Mouse (Mus musculus) kidney, adult 2 months (tissue): ENCODE results near the gene Igf2bp2. TPM values are rescaled to one million over a fixed set of nuclear protein-coding genes. Genes with fewer than 3 reads are reported as not detected.

Experiments used
- DNase-seq: peaks from one replicate; pipeline ENCODE4 v3.0.0; 2021
- H3K27ac ChIP-seq: fragments of 200-500 bp; 2 replicates; pipeline ENCODE4 v1.5.1; 2012; ENCODE audit warnings: low read depth, low read length, control low read depth, inconsistent platforms; ENCODE audit not compliant: insufficient read depth
- H3K27me3 ChIP-seq: fragments of 200-500 bp; replicated peaks from 2 replicates; pipeline ENCODE4 v1.6.1; 2012; ENCODE audit warnings: mild to moderate bottlenecking, moderate library complexity, low read length, inconsistent platforms; ENCODE audit not compliant: control insufficient read depth, insufficient read depth
- H3K36me3 ChIP-seq: fragments of 200-500 bp; 2 replicates; pipeline ENCODE4 v1.6.1; 2012; ENCODE audit warnings: mild to moderate bottlenecking, moderate library complexity, low read length, inconsistent platforms; ENCODE audit not compliant: control insufficient read depth, insufficient read depth
- H3K4me1 ChIP-seq: fragments of 200-500 bp; 2 replicates; pipeline ENCODE4 v1.6.1; 2011; ENCODE audit warnings: low read length; ENCODE audit not compliant: control insufficient read depth, insufficient read depth
- H3K4me3 ChIP-seq: fragments of 200-500 bp; 2 replicates; pipeline ENCODE4 v1.5.1; 2011; ENCODE audit warnings: mild to moderate bottlenecking, low read depth, low read length, control low read depth; ENCODE audit not compliant: insufficient read depth
- CTCF ChIP-seq: fragments of 200-500 bp; conservative IDR thresholded peaks from 2 replicates; pipeline ENCODE4 v1.5.1; 2011; ENCODE audit warnings: low read depth, mild to moderate bottlenecking, control low read depth, low read length, moderate library complexity, mixed read lengths; ENCODE audit not compliant: insufficient read depth, insufficient read length
- POLR2A ChIP-seq: fragments of 200-500 bp; IDR thresholded peaks from one replicate; pipeline ENCODE4 v1.6.1; 2011; ENCODE audit warnings: low read depth, low read length, control low read depth
- WGBS: fragments of 180-500 bp; shearing (Covaris S2); methylation state at CpG from one replicate; pipeline ENCODE4 v1.1.7; 2018; 5-methylcytosine and 5-hydroxymethylcytosine counted together
- polyA plus RNA-seq: library from polyadenylated mRNA; depleted of rRNA; stranded (reverse); fragments of >200 nt; gene quantifications from 2 replicates; pipeline ENCODE4 v1.2.3, GENCODE M21; 2012

Igf2bp2 gene
- polyA plus RNA-seq, 1 experiment, result 2.3 TPM

GRCm38 (mm10) chr16:22053411-22053810 is 109.7 kb downstream of the Igf2bp2 start:
- no peak for DNase-seq
- Histone ChIP-seq H3K27me3 (no peaks in the 10 kb centered on the region), H3K4me1 (no peaks in the 10 kb centered on the region), H3K27ac (no peak overlapping the region), H3K4me3 (no peak overlapping the region), H3K36me3 (no peaks in the 10 kb centered on the region)
- TF ChIP-seq POLR2A (no peak), CTCF (no peak)
- WGBS, result 95% methylated on average over 21 of the region's 21 CpGs

GRCm38 (mm10) chr16:22046739-22047366 is 116.2 kb downstream of the Igf2bp2 start:
- no peak for DNase-seq
- 83% methylated on average over 10 of the region's 10 CpGs for WGBS
- Histone ChIP-seq H3K4me3 (no peak overlapping the region), H3K36me3 (no peaks in the 10 kb centered on the region; the same call in 1 of the 2 replicates), H3K27ac (no peak overlapping the region), H3K4me1 (no peaks in the 10 kb centered on the region), H3K27me3 (no peaks in the 10 kb centered on the region)
- no peak for TF ChIP-seq POLR2A
- TF ChIP-seq CTCF, result no peak

- H3K27ac ChIP-seq, result no peak overlapping the region
- no peak overlapping the region for H3K4me3 ChIP-seq
- peaks cover 2% of the 10 kb centered on the region; the same call in 1 of the 2 replicates for H3K36me3 ChIP-seq
- no peak for TF ChIP-seq POLR2A
- no peak for TF ChIP-seq CTCF
- H3K27me3 ChIP-seq, result no peaks in the 10 kb centered on the region
- no peaks in the 10 kb centered on the region for H3K4me1 ChIP-seq
- no peak for DNase-seq
- WGBS, result 97% methylated on average over 3 of the region's 3 CpGs
Measured at GRCm38 (mm10) chr16:22045930-22046329, 117.2 kb downstream of the Igf2bp2 start.

- Histone ChIP-seq H3K4me1 (no peaks in the 10 kb centered on the region), H3K27me3 (no peaks in the 10 kb centered on the region), H3K27ac (no peak overlapping the region), H3K4me3 (no peak overlapping the region), H3K36me3 (peaks cover 2% of the 10 kb centered on the region; the same call in 1 of the 2 replicates)
- no peak for DNase-seq
- 78% methylated on average over 4 of the region's 4 CpGs for WGBS
- TF ChIP-seq POLR2A, result no peak
- TF ChIP-seq CTCF, result no peak
Measured at GRCm38 (mm10) chr16:22043830-22044229, 119.3 kb downstream of the Igf2bp2 start.

DNA sequence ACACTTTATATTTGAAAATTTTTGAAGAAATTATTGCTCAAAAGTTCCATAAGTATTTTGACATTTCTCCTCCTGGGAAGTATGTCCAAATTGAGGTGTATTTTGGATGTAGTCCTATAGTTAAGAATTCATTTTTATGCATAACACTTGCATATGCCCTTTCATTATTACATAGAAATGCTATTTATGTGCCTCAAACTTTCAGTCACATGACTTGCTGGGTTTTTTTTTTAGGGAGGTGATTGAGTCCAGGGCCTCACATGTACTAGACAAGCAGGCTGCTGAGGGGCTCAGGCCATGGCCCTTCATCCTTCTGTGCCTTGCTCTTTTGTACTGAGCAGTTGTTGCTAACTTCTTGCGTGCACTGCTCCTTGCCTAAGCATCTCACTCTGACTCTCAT is 123.1 kb downstream of the Igf2bp2 start:
- TF ChIP-seq POLR2A, result no peak
- TF ChIP-seq CTCF, result no peak
- Histone ChIP-seq H3K4me3 (no peak overlapping the region), H3K4me1 (no peaks in the 10 kb centered on the region), H3K27ac (no peak overlapping the region), H3K36me3 (peaks cover 3% of the 10 kb centered on the region), H3K27me3 (no peaks in the 10 kb centered on the region)
- DNase-seq, result no peak
- 98% methylated on average over 1 of the region's 1 CpGs for WGBS

DNA sequence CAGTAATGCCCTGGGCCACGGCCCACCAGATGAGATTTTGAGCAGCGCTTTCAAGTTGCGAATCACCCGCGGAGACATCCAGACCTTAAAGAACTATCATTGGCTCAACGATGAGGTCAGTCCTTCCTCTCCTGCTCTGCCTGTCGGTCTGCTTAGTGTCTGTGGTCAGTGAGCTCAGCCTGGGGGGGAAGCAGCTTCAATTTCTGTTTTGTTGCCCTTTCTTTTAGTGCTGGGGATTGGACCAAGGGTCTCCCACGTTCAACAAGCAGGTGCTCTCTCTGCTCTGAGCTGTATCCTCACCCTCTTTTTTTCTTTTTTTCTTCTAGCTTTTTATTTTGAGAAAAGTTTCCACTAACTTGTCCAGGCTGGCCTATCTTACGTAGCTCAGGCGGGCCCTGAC is 124.5 kb downstream of the Igf2bp2 start:
- 85% methylated on average over 10 of the region's 10 CpGs for WGBS

DNA sequence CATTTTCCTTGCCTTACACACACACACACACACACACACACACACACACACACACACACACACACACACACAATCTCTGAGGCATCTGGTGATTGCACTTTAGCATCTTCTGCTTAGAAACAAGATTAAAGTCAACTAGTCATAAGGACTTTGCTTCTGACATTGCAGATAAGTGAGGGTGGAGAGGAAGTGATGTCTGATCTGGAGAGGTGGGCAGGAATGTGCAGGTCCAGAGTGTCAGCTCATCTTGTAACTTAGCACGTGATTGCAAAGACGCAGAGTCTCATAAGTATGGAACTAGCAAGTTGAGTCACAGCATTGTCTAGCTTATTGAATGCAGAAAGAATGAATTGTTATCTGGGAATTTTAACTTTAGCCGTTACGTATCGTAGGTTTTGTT is 135.6 kb downstream of the Igf2bp2 start:
- Histone ChIP-seq H3K27ac (no peak overlapping the region), H3K4me1 (no peaks in the 10 kb centered on the region), H3K4me3 (no peak overlapping the region), H3K36me3 (peaks cover 5% of the 10 kb centered on the region), H3K27me3 (no peaks in the 10 kb centered on the region)
- DNase-seq, result no peak
- WGBS, result 95% methylated on average over 5 of the region's 5 CpGs
- TF ChIP-seq CTCF (no peak), POLR2A (no peak)

More for the DNA sequence above, 124.5 kb downstream of the Igf2bp2 start:
- no peak for DNase-seq
- Histone ChIP-seq H3K36me3 (peaks cover 3% of the 10 kb centered on the region; the same call in 1 of the 2 replicates), H3K27ac (no peak overlapping the region), H3K27me3 (no peaks in the 10 kb centered on the region), H3K4me1 (no peaks in the 10 kb centered on the region), H3K4me3 (no peak overlapping the region)
- no peak for TF ChIP-seq POLR2A
- no peak for TF ChIP-seq CTCF
